Mouse (Mus musculus): ENCODE measurements at regions not wholly inside any gene's neighbourhood (a gene's known extent, or its start where the extent isn't known, plus 50 kb on each side); places are given as distances from the start of the nearest gene placed in this dataset.

DNA sequence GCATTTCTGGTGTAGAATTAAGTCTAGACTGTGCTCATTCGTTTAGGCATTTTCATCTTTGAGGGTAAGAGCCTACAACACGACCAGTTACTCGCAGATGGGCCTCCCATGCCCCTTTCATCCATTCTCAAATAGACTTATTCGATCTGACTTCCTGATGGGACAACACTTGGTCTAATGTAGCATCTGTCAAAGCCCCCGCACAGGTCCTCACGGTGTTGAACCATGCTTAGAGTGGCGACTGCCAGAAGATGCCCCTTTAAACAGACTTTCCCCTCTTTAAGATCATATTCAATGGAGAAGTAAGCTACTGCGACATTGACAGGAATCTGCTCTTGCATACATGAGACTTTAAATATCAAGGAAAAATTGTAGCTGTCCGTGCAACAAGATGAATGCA is 140.1 kb upstream of the Kcnh8 start:
- TF ChIP-seq CTCF (conservative IDR thresholded peaks at IDR 0.05; ENCODE audit: insufficient read depth, insufficient read length, low read depth, low read length) (no peak), POLR2A (IDR thresholded peaks at IDR 0.05; ENCODE audit: low read depth, low read length) (no peak)
